Mouse (Mus musculus) CD4-positive helper T cell, adult 2 months (primary cell): ENCODE results near the gene Coro1b.

ENCODE experiments used
- DNase-seq: peaks from one replicate; pipeline ENCODE4 v3.0.0-alpha.2; 2012; ENCODE audit warnings: low read depth, missing footprints, low spot score

Gene Coro1b

GRCm38 (mm10) chr19:4189051-4189620 lies 40.7 kb downstream of the Coro1b start:
- DNase-seq: peak; percentile 49

- peak; percentile 89 for DNase-seq
These were observed 42.5 kb downstream of the Coro1b start, which contains the start of gene Tbc1d10c for GRCm38 (mm10) chr19:4190831-4191334. Tbc1d10c (minus strand) TSS chr19:4191284.

- peak; percentile 97 for DNase-seq
These were observed 43.3 kb downstream of the Coro1b start, which contains the start of gene Ppp1ca for GRCm38 (mm10) chr19:4191528-4192250. Ppp1ca (plus strand) TSS chr19:4192065.

GRCm38 (mm10) chr19:4192251-4192985 lies 44.0 kb downstream of the Coro1b start:
- no peak for DNase-seq

DNA sequence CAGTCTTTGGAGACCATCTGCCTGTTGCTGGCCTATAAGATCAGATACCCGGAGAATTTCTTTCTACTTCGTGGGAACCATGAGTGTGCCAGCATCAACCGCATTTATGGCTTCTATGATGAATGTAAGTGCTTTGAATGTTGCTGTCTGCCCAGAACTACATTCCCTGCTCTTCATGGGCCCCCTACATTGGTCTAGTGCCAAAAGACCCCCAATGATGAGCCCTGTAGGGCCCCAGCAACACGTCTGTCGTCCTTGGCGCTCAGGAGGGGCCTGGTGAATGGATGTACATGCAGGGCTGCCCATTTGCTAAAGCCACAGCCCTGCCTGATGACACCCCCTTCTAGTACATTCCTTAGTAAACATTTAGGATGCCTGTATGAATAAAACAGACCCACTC lies 44.7 kb downstream of the Coro1b start:
- DNase-seq: no peak

DNA sequence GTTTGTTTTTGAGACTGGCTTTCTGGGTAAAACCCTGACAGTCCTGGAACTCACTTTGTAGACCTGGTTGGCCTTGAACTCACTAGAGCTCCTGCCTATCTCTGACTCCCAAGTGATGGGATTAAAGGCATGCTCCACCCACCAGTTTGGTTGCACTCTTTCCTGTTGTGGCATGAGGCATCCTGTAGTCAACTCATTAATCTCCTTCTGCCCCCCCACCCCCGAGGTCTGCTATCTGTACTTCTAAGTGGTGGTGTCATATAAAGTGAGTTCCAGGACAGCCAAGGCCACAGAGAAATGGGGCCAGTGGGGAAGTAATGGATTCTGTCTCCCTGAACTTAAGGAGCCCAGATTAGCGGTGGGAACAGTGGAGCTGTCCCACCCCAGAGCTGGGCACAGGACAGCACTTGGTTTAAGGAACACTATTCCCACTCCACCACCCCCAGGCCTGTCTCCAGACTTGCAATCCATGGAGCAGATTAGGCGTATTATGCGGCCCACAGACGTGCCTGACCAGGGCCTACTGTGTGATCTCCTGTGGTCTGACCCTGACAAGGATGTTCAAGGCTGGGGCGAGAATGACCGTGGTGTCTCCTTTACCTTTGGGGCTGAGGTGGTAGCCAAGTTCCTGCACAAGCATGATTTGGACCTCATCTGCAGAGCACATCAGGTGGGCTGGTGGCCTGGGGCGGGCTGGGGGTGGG lies 45.8 kb downstream of the Coro1b start:
- peak; percentile 58 for DNase-seq

DNA sequence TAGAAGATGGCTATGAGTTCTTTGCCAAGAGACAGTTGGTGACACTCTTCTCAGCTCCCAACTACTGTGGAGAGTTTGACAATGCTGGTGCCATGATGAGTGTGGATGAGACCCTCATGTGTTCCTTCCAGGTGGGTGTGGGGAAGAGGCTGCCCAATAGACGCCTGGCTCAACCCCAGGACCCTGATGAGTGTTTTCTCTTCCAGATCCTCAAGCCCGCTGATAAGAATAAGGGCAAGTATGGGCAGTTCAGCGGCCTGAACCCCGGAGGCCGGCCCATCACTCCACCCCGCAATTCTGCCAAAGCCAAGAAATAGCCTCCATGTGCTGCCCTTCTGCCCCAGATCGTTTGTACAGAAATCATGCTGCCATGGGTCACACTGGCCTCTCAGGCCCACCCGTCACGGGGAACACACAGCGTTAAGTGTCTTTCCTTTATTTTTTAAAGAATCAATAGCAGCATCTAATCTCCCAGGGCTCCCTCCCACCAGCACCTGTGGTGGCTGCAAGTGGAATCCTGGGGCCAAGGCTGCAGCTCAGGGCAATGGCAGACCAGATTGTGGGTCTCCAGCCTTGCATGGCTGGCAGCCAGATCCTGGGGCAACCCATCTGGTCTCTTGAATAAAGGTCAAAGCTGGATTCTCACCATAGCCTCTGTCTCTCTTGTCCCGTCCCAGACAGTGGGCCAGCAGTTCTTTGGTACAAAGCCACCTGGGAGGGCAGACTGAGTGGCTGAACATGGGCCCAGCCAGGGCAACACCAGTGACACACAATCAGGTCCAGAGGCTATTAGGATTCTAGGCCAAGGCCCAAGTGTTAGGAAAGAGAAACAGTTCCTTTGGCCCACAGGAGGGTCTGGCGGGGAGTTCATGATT lies 46.6 kb downstream of the Coro1b start:
- no peak for DNase-seq

DNA sequence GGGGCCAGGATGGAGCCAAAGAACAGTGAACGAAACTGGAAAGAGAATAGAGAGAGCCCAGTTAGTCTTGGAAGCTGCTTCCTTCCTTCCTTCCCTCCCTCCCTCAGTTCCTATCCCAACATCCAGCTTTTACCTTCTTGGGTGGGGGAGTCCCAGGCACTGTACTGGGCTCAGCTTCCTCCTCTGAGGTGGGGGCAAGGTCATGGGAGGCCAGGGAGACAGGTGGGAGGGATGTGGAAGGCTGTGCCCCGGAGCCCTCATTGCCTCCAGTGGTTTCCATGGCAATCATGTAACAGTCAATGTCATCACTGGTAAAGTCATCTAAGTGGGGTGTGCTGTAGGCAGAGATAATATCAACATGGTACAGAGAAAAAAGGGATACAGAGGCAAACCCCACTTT lies 47.6 kb downstream of the Coro1b start:
- peak; percentile 25 for DNase-seq

DNA sequence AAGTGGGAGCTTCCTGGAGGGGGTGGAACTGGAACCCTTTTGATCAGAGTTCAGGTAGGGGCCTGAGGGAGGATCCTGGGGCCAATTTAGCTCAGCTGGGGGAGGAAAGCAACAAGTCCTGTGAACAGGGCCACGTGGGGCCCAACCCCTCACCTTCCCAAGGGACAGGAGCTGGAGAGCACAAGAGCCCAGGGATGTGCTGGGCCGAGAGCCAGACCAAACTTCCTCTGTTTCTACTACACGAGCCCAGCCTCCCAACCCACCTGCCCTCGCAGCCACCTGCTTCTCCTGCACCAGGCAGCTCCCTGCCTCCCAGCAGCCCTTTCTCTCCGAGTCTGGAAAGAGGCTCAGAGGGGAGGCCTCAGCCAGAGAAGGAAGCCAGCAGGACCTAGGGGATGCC lies 48.1 kb downstream of the Coro1b start:
- DNase-seq: no peak

DNA sequence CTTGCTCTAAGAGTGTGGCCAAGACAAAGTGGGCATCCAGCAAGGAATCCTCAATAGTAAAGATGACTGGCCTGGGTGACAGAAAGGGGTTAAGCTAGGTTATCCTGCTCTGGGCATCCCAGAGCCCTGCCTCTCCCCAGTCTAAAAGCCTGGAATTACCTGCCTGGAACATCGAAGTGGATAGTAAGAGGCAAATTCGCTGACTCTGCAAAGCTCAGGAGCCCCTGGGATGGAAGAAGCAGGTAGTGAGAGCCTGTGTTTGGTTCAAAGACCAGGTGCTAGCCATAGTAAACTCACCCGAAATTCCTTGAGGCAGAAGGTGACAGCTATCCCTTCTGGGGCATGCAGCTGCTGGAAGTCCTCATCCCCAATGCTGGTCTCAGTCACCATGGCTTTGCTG lies 48.8 kb downstream of the Coro1b start:
- no peak for DNase-seq

- peak; percentile 95 for DNase-seq
These were observed 53.0 kb downstream of the Coro1b start, which contains the start of gene Rad9a for GRCm38 (mm10) chr19:4201291-4201909. Rad9a (minus strand) TSS chr19:4201662.

DNA sequence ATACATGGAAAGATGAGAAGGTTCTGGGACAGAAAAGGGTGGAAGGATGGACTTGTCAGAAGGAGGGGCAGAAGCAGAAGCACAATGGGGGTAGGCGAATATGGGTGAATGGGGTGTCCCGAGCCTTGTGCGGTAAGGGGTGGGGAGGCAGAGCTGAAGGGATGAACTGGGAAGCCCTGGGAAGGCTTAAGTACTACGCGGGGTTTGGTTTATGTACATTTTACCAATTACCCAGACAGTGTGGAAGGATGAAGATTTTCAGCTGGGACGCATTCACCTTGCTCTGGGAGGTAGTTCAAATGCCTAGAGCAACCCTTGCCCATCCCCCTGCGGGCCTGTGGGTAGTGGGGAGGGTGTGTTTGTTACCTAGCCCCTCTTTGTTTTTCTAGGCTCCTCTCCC lies 53.7 kb downstream of the Coro1b start:
- no peak for DNase-seq

DNA sequence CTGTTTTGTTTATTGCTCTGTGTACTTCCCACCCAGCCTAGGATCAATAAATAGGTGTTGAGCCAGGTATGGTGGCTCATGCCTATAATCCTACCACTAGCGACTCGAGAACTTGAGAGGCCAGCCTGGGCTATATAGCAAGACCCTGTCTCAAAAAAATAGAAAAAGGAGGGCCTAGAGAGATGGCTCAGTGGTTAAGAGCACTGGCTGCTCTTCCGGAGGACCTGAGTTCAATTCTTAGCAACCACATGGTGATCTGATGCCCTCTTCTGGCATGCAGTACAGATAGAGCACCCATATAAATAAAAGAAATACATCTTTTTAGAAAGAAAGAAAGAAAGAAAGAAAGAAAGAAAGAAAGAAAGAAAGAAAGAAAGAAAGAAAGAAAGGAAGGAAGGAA lies 54.7 kb downstream of the Coro1b start:
- DNase-seq: peak; percentile 74
